Mouse (Mus musculus): ENCODE data around the gene Dda1. TPM values are rescaled to one million over a fixed set of nuclear protein-coding genes. Genes with fewer than 3 reads are reported as not detected.

Dda1 gene
- polyA plus RNA-seq, 1 experiment from 2014 or later = 78.6 TPM

DNA sequence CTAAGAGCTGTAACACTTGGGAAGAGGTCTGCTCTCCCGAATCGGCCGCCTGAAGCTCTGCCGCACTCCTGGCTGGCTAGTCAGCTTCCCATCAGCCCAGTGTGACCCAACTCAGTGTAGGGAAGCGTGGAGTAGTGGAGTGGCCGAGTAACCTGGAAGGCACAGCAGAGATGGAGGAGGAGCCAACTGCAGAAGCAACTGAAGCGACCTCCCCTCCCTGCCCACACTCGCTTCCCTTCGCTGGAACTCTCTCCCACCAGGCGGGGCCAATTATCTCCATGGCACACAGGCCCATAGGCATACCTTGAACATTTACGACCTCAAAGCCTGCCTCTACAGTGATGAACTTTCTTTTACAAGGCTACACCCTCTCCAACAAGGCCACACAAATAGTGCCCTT is 17.2 kb upstream of the Dda1 start:
- H3K27ac ChIP-seq (ENCODE audit: low read length) = no peak overlapping the region
- no peaks in the 10 kb centered on the region for H3K27me3 ChIP-seq (replicated peaks; ENCODE audit: insufficient read depth, low read length)
- TF ChIP-seq CTCF (IDR thresholded peaks at IDR 0.05) = no peak
- no peak for TF ChIP-seq EP300 (IDR thresholded peaks at IDR 0.05)
- 50% methylated on average over 11 of the region's 11 CpGs for WGBS
- H3K36me3 ChIP-seq (ENCODE audit: insufficient read depth, low read length) = no peaks in the 10 kb centered on the region
- no peaks in the 10 kb centered on the region for H3K9me3 ChIP-seq (ENCODE audit: low read length)
- no peak overlapping the region for H3K4me2 ChIP-seq (replicated peaks; ENCODE audit: low read depth, low read length)
- no peak overlapping the region for H3K4me3 ChIP-seq (ENCODE audit: low read depth, low read length)
- DNase-seq (ENCODE audit: low spot score) (no peak), ATAC-seq (no peak)
- H3K4me1 ChIP-seq (ENCODE audit: insufficient read depth, low read depth, low read length) = no peaks in the 10 kb centered on the region
- no peak overlapping the region for H3K9ac ChIP-seq (replicated peaks; ENCODE audit: low read depth)

GRCm38 (mm10) chr8:71452669-71453068 is 16.3 kb upstream of the Dda1 start:
- Histone ChIP-seq H3K36me3 (ENCODE audit: insufficient read depth, low read length) (no peaks in the 10 kb centered on the region), H3K9me3 (ENCODE audit: low read length) (no peaks in the 10 kb centered on the region), H3K4me3 (ENCODE audit: low read depth, low read length) (no peak overlapping the region), H3K27me3 (replicated peaks; ENCODE audit: insufficient read depth, low read length) (no peaks in the 10 kb centered on the region), H3K27ac (ENCODE audit: low read length) (no peak overlapping the region), H3K4me1 (ENCODE audit: insufficient read depth, low read depth, low read length) (no peaks in the 10 kb centered on the region), H3K9ac (replicated peaks; ENCODE audit: low read depth) (no peak overlapping the region), H3K4me2 (replicated peaks; ENCODE audit: low read depth, low read length) (no peak overlapping the region)
- WGBS = 56% methylated on average over 2 of the region's 2 CpGs
- DNase-seq (ENCODE audit: low spot score) = no peak
- TF ChIP-seq EP300 (IDR thresholded peaks at IDR 0.05) (no peak), CTCF (IDR thresholded peaks at IDR 0.05) (no peak)
- ATAC-seq = no peak

DNA sequence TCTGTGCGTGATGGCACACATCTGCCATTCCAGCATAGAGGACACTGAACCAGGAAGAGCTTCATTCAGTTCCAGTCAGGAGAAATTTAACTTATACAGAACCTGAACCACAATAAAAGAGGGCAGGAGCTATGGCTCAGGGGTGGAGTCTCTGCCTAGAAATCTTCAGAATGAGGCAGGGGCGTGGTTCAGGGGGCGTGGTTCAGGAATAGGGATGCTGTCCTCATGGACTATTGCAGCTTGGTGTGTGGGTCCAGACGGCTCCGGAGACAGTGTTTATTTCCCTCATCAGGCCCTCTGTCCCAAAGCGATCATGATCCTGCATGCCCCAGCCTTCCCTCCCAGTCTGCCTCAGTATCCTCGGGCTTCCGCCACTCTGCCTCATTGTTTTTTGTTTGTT is 14.3 kb upstream of the Dda1 start:
- H3K27me3 ChIP-seq (replicated peaks; ENCODE audit: insufficient read depth, low read length) = no peaks in the 10 kb centered on the region
- no peak overlapping the region for H3K4me3 ChIP-seq (ENCODE audit: low read depth, low read length)
- 81% methylated on average over 8 of the region's 8 CpGs for WGBS
- no peaks in the 10 kb centered on the region for H3K9me3 ChIP-seq (ENCODE audit: low read length)
- H3K4me1 ChIP-seq (ENCODE audit: insufficient read depth, low read depth, low read length) = no peaks in the 10 kb centered on the region
- no peak for TF ChIP-seq EP300 (IDR thresholded peaks at IDR 0.05)
- no peak for TF ChIP-seq CTCF (IDR thresholded peaks at IDR 0.05)
- no peak overlapping the region for H3K27ac ChIP-seq (ENCODE audit: low read length)
- no peak overlapping the region for H3K4me2 ChIP-seq (replicated peaks; ENCODE audit: low read depth, low read length)
- H3K36me3 ChIP-seq (ENCODE audit: insufficient read depth, low read length) = no peaks in the 10 kb centered on the region
- H3K9ac ChIP-seq (replicated peaks; ENCODE audit: low read depth) = no peak overlapping the region
- ATAC-seq (no peak), DNase-seq (ENCODE audit: low spot score) (no peak)

DNA sequence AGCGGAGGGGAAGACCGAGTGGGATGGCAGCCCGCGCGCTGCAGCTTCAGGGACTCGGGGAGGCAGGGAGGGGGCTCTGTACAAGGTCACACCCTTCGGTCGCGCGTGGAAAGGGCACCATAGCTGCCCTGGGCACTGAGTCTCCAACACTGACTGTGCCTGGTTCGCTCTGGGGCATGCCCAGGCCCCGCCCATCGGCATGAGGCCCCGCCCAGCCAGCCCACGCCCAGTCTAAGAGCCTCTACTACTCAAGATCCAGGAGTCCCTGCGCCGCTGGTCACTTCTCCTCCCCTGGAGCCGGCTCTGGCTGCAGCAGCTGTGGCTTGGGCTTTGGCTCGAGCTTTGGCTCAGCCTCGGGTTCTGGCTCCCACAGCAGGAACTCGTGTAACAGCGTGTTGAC is 12.1 kb upstream of the Dda1 start:
- H3K9ac ChIP-seq (replicated peaks; ENCODE audit: low read depth) = no peak overlapping the region
- DNase-seq (ENCODE audit: low spot score) (no peak), ATAC-seq (peak; percentile 59)
- H3K4me3 ChIP-seq (ENCODE audit: low read depth, low read length) = no peak overlapping the region
- no peak overlapping the region for H3K27ac ChIP-seq (ENCODE audit: low read length)
- WGBS = 40% methylated on average over 22 of the region's 22 CpGs
- H3K36me3 ChIP-seq (ENCODE audit: insufficient read depth, low read length) = no peaks in the 10 kb centered on the region
- H3K27me3 ChIP-seq (replicated peaks; ENCODE audit: insufficient read depth, low read length) = no peaks in the 10 kb centered on the region
- no peaks in the 10 kb centered on the region for H3K9me3 ChIP-seq (ENCODE audit: low read length)
- TF ChIP-seq CTCF (IDR thresholded peaks at IDR 0.05) = no peak
- no peak for TF ChIP-seq EP300 (IDR thresholded peaks at IDR 0.05)
- no peak overlapping the region for H3K4me2 ChIP-seq (replicated peaks; ENCODE audit: low read depth, low read length)
- H3K4me1 ChIP-seq (ENCODE audit: insufficient read depth, low read depth, low read length) = no peaks in the 10 kb centered on the region

GRCm38 (mm10) chr8:71457659-71458270 is 11.2 kb upstream of the Dda1 start:
- ATAC-seq (no peak), DNase-seq (ENCODE audit: low spot score) (no peak)
- no peaks in the 10 kb centered on the region for H3K9me3 ChIP-seq (ENCODE audit: low read length)
- H3K4me2 ChIP-seq (replicated peaks; ENCODE audit: low read depth, low read length) = no peak overlapping the region
- TF ChIP-seq EP300 (IDR thresholded peaks at IDR 0.05) = no peak
- TF ChIP-seq CTCF (IDR thresholded peaks at IDR 0.05) = no peak
- no peak overlapping the region for H3K9ac ChIP-seq (replicated peaks; ENCODE audit: low read depth)
- H3K4me1 ChIP-seq (ENCODE audit: insufficient read depth, low read depth, low read length) = peaks cover under 1% of the 10 kb centered on the region; the same call in 1 of the 2 replicates
- H3K4me3 ChIP-seq (ENCODE audit: low read depth, low read length) = no peak overlapping the region
- no peaks in the 10 kb centered on the region for H3K36me3 ChIP-seq (ENCODE audit: insufficient read depth, low read length)
- WGBS = 84% methylated on average over 20 of the region's 20 CpGs
- no peak overlapping the region for H3K27ac ChIP-seq (ENCODE audit: low read length)
- no peaks in the 10 kb centered on the region for H3K27me3 ChIP-seq (replicated peaks; ENCODE audit: insufficient read depth, low read length)

DNA sequence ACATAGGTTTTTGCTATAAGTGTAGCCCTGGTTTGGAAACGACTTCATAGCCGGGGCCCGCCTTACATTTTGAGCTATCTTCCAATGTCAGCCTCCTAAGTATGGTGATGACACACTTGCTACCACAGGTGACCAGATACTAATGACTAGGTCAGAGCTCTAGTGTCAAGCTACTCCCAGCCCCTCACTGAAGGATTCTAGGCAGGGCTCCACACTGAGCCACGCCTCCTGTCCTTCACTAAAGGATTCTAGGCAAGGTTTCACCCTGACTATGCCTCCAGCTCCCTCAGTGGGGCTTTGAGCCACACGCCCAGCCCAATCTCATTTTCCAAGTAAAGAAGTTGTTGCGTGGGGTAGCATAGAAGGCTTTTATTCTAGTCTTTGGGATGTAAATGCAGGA is 8.3 kb upstream of the Dda1 start:
- no peaks in the 10 kb centered on the region for H3K27me3 ChIP-seq (replicated peaks; ENCODE audit: insufficient read depth, low read length)
- WGBS = 92% methylated on average over 6 of the region's 6 CpGs
- no peak for TF ChIP-seq CTCF (IDR thresholded peaks at IDR 0.05)
- TF ChIP-seq EP300 (IDR thresholded peaks at IDR 0.05) = no peak
- H3K4me2 ChIP-seq (replicated peaks; ENCODE audit: low read depth, low read length) = no peak overlapping the region
- ATAC-seq (no peak), DNase-seq (ENCODE audit: low spot score) (no peak)
- H3K9ac ChIP-seq (replicated peaks; ENCODE audit: low read depth) = no peak overlapping the region
- no peak overlapping the region for H3K27ac ChIP-seq (ENCODE audit: low read length)
- H3K36me3 ChIP-seq (ENCODE audit: insufficient read depth, low read length) = no peaks in the 10 kb centered on the region
- H3K4me3 ChIP-seq (ENCODE audit: low read depth, low read length) = no peak overlapping the region
- peaks cover 20% of the 10 kb centered on the region; the same call in 1 of the 2 replicates for H3K4me1 ChIP-seq (ENCODE audit: insufficient read depth, low read depth, low read length)
- no peaks in the 10 kb centered on the region for H3K9me3 ChIP-seq (ENCODE audit: low read length)

All from lung, postnatal 0 days (tissue).